Mouse (Mus musculus) liver, embryonic 13.5 days (tissue): Measurements from ENCODE around the gene Cd86. TPM values are rescaled to one million over a fixed set of nuclear protein-coding genes. Genes with fewer than 3 reads are reported as not detected.
A peak's percentile ranks its signal among the peaks of the same experiment; 100 is the strongest.

Experiments used
- ATAC-seq: fragments of 200-750 bp; cut with Nextera tagmentation; 2 replicates; pipeline ENCODE4 v1.8.0; 2017; ENCODE audit warnings: low read depth, mild to moderate bottlenecking, moderate number of reproducible peaks, moderate library complexity
- DNase-seq: peaks from one replicate; pipeline ENCODE4 v3.0.0; 2022
- H3K27ac ChIP-seq: fragments of 300-500 bp; sonication (generic); 2 replicates; pipeline ENCODE4 v1.5.1; 2015; ENCODE audit warnings: moderate library complexity, mild to moderate bottlenecking, inconsistent platforms
- H3K27me3 ChIP-seq: fragments of 300-500 bp; sonication (generic); 2 replicates; pipeline ENCODE4 v1.6.1; 2015; ENCODE audit warnings: mild to moderate bottlenecking, inconsistent platforms
- H3K36me3 ChIP-seq: fragments of 300-500 bp; sonication (generic); 2 replicates; pipeline ENCODE4 v1.6.1; 2015; ENCODE audit warnings: mild to moderate bottlenecking, inconsistent platforms
- H3K4me1 ChIP-seq: fragments of 300-500 bp; sonication (generic); replicated peaks from 2 replicates; pipeline ENCODE4 v1.6.1; 2015; ENCODE audit warnings: inconsistent platforms
- H3K4me2 ChIP-seq: fragments of 300-500 bp; sonication (generic); 2 replicates; pipeline ENCODE4 v1.6.1; 2015; ENCODE audit warnings: inconsistent platforms, mild to moderate bottlenecking, moderate library complexity
- H3K4me3 ChIP-seq: fragments of 300-500 bp; sonication (generic); replicated peaks from 2 replicates; pipeline ENCODE4 v1.5.1; 2015; ENCODE audit warnings: mild to moderate bottlenecking, inconsistent platforms
- H3K9ac ChIP-seq: fragments of 300-500 bp; sonication (generic); 2 replicates; pipeline ENCODE4 v1.6.1; 2015; ENCODE audit warnings: mild to moderate bottlenecking, inconsistent platforms
- H3K9me3 ChIP-seq: fragments of 300-500 bp; sonication (generic); replicated peaks from 2 replicates; pipeline ENCODE4 v1.6.1; 2016; ENCODE audit warnings: inconsistent platforms
- WGBS: fragments of 180-500 bp; shearing (Covaris S2); methylation state at CpG from one replicate; pipeline ENCODE4 v1.1.7; 2015; ENCODE audit not compliant: insufficient replicate concordance; 5-methylcytosine and 5-hydroxymethylcytosine counted together
- polyA plus RNA-seq: library from polyadenylated mRNA; unstranded; fragments of >200 nt; fragmentation: Nextera tagmentation; extraction: Ambion mirVana; gene quantifications from 2 replicates; pipeline ENCODE4 v1.2.1, GENCODE M21; 2015

Gene Cd86
- polyA plus RNA-seq, 1 experiment from 2014 or later, result 5.2 TPM

DNA sequence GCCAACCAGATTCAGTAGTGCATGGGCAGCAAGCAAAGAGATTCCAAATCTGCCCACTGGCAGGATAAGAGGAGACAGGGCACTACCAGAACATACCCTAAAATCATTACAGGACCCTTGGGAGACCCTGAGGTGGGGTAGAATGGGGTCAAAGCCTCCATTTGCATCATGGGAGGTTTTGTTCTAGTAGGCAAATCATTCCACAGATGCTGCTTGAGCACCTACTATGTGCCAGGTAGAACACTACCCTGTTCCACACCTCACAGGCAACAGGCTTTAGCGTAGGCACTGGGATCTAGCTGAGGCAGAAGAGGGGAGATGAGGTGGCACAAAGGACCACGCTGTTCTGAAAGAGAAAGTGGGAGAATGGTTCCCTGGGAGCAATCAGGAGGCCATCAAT is 31.5 kb downstream of the Cd86 start:
- no peak overlapping the region for H3K27ac ChIP-seq
- H3K4me1 ChIP-seq, result no peaks in the 10 kb centered on the region
- 72% methylated on average over 2 of the region's 2 CpGs for WGBS
- no peaks in the 10 kb centered on the region for H3K36me3 ChIP-seq
- DNase-seq (no peak), ATAC-seq (no peak)
- H3K4me3 ChIP-seq, result no peak overlapping the region
- no peaks in the 10 kb centered on the region for H3K27me3 ChIP-seq
- no peak overlapping the region for H3K4me2 ChIP-seq
- no peak overlapping the region for H3K9ac ChIP-seq
- no peaks in the 10 kb centered on the region for H3K9me3 ChIP-seq

- no peak overlapping the region for H3K4me3 ChIP-seq
- H3K27ac ChIP-seq, result no peak overlapping the region
- no peak overlapping the region for H3K9ac ChIP-seq
- H3K4me2 ChIP-seq, result no peak overlapping the region
- 76% methylated on average over 8 of the region's 8 CpGs for WGBS
- H3K27me3 ChIP-seq, result no peaks in the 10 kb centered on the region
- ATAC-seq (no peak), DNase-seq (no peak)
- peaks cover 2% of the 10 kb centered on the region for H3K4me1 ChIP-seq
- H3K9me3 ChIP-seq, result no peaks in the 10 kb centered on the region
- H3K36me3 ChIP-seq, result no peaks in the 10 kb centered on the region
Observed at GRCm38 (mm10) chr16:36632229-36632628, 33.7 kb downstream of the Cd86 start.

DNA sequence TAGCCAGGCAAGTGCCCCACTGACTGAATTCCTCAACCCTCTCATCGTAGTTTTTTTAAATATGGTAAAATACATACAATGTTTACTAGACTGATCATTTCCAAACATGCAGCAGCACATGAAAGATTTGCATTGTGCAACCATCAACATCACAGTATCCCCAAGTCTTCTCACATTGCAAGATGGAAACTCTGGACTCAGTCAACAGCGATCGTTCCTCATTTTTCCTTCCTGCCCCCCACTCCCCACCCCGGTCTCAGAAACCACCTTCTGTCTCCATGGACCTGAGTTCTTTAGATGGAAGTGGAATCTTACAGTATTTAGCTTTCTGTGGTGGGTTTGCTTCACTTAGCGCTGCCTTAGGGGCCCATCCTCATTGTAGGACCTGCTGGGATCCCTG is 34.3 kb downstream of the Cd86 start:
- no peaks in the 10 kb centered on the region for H3K9me3 ChIP-seq
- peaks cover 8% of the 10 kb centered on the region for H3K4me1 ChIP-seq
- DNase-seq, result no peak
- no peak overlapping the region for H3K9ac ChIP-seq
- 64% methylated on average over 5 of the region's 5 CpGs for WGBS
- H3K4me2 ChIP-seq, result no peak overlapping the region
- no peak overlapping the region for H3K4me3 ChIP-seq
- no peaks in the 10 kb centered on the region for H3K36me3 ChIP-seq
- ATAC-seq, result no peak
- no peak overlapping the region for H3K27ac ChIP-seq
- H3K27me3 ChIP-seq, result no peaks in the 10 kb centered on the region

- H3K9ac ChIP-seq, result no peak overlapping the region
- no peak for DNase-seq
- no peak overlapping the region for H3K4me3 ChIP-seq
- H3K27me3 ChIP-seq, result no peaks in the 10 kb centered on the region
- no peak overlapping the region for H3K4me2 ChIP-seq
- 77% methylated on average over 1 of the region's 1 CpGs for WGBS
- no peak overlapping the region for H3K27ac ChIP-seq
- peaks cover 10% of the 10 kb centered on the region for H3K4me1 ChIP-seq
- H3K9me3 ChIP-seq, result no peaks in the 10 kb centered on the region
- no peaks in the 10 kb centered on the region for H3K36me3 ChIP-seq
- ATAC-seq, result no peak
Observed at GRCm38 (mm10) chr16:36627740-36628139, 38.1 kb downstream of the Cd86 start.

GRCm38 (mm10) chr16:36626567-36627197 is 39.2 kb downstream of the Cd86 start:
- no peaks in the 10 kb centered on the region for H3K9me3 ChIP-seq
- no peaks in the 10 kb centered on the region for H3K36me3 ChIP-seq
- no peak overlapping the region for H3K4me3 ChIP-seq
- DNase-seq (peak; percentile 23), ATAC-seq (peak; percentile 78)
- WGBS, result 38% methylated on average over 5 of the region's 5 CpGs
- H3K4me1 ChIP-seq, result peaks cover 10% of the 10 kb centered on the region
- H3K27ac ChIP-seq, result no peak overlapping the region
- H3K4me2 ChIP-seq, result no peak overlapping the region
- H3K9ac ChIP-seq, result no peak overlapping the region
- H3K27me3 ChIP-seq, result no peaks in the 10 kb centered on the region

DNA sequence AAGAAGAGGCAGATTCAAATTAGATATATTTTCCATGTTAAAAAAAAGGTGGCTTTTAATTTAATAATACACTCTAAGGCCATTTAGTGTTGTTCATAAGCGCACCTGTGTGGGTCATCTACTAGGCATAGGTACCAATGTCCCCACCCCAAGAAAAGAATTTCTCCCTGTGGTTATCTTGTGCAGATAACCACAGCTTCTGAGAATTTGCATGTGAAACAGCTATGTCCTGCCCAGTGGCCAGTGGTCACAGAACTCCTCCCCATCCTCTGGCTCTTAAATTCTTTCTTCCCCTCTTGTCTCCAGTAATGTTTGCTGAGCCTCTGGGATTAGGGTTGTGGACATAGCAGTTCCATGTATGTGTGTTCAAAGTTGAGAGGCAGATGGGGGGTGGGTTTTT is 40.0 kb downstream of the Cd86 start:
- no peak overlapping the region for H3K4me2 ChIP-seq
- H3K9me3 ChIP-seq, result no peaks in the 10 kb centered on the region
- DNase-seq (no peak), ATAC-seq (no peak)
- no peak overlapping the region for H3K27ac ChIP-seq
- H3K36me3 ChIP-seq, result no peaks in the 10 kb centered on the region
- peaks cover 10% of the 10 kb centered on the region for H3K4me1 ChIP-seq
- 80% methylated on average over 1 of the region's 1 CpGs for whole genome bisulfite sequencing
- H3K4me3 ChIP-seq, result no peak overlapping the region
- no peaks in the 10 kb centered on the region for H3K27me3 ChIP-seq
- no peak overlapping the region for H3K9ac ChIP-seq

- no peak overlapping the region for H3K27ac ChIP-seq
- H3K9me3 ChIP-seq, result no peaks in the 10 kb centered on the region
- no peak for ATAC-seq
- H3K27me3 ChIP-seq, result no peaks in the 10 kb centered on the region
- WGBS, result 56% methylated on average over 3 of the region's 3 CpGs
- H3K4me3 ChIP-seq, result no peak overlapping the region
- no peak for DNase-seq
- no peaks in the 10 kb centered on the region for H3K36me3 ChIP-seq
- no peak overlapping the region for H3K9ac ChIP-seq
- H3K4me1 ChIP-seq, result peaks cover 8% of the 10 kb centered on the region
- H3K4me2 ChIP-seq, result no peak overlapping the region
Observed at GRCm38 (mm10) chr16:36622320-36622719, 43.6 kb downstream of the Cd86 start.

DNA sequence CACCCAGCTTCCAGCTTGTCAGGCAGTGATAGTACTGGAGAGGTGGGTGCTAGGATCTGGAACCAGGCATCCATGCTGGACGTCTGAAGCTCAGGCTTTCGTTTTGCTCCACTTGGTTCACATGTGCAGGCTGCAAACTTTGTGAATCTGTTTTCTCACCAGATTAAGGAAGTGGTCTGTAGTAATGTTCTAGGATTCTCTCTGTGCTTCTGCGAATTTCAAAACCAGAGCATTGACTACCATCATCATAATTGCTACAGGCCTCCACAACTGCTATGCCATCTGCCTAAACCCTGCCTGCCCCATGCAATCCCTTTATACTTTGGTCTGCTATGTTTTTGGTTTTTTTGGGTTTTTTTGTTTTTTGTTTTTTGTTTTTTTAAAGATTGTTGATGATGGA is 44.8 kb downstream of the Cd86 start:
- DNase-seq, result no peak
- Histone ChIP-seq H3K27me3 (no peaks in the 10 kb centered on the region), H3K9ac (no peak overlapping the region), H3K4me1 (no peaks in the 10 kb centered on the region), H3K4me2 (no peak overlapping the region), H3K27ac (no peak overlapping the region), H3K9me3 (no peaks in the 10 kb centered on the region), H3K4me3 (no peak overlapping the region), H3K36me3 (no peaks in the 10 kb centered on the region)
- ATAC-seq, result no peak
- WGBS, result 55% methylated on average over 3 of the region's 3 CpGs

DNA sequence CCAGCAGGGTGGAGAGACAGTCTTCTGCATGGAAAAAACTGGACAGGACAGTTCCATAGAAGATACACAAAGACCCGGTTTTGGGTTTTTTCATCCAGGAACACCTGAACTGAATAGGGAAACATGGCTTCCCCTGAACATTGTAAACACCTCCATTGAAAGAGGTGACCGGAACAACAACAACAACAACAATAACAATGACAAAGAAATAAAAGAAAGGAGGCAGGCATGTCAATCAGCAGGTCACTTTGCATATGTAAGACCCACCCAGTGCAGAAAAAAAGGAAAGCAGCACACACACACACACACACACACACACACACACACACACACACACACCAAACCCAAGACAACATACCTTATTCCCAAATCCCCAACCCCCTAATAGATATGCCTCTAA is 52.2 kb downstream of the Cd86 start:
- no peaks in the 10 kb centered on the region for H3K27me3 ChIP-seq
- H3K4me2 ChIP-seq, result no peak overlapping the region
- 44% methylated on average over 2 of the region's 2 CpGs for WGBS
- no peaks in the 10 kb centered on the region for H3K9me3 ChIP-seq
- DNase-seq, result no peak
- H3K4me1 ChIP-seq, result no peaks in the 10 kb centered on the region
- no peak overlapping the region for H3K4me3 ChIP-seq
- no peak for ATAC-seq
- H3K27ac ChIP-seq, result no peak overlapping the region
- no peak overlapping the region for H3K9ac ChIP-seq
- no peaks in the 10 kb centered on the region for H3K36me3 ChIP-seq

DNA sequence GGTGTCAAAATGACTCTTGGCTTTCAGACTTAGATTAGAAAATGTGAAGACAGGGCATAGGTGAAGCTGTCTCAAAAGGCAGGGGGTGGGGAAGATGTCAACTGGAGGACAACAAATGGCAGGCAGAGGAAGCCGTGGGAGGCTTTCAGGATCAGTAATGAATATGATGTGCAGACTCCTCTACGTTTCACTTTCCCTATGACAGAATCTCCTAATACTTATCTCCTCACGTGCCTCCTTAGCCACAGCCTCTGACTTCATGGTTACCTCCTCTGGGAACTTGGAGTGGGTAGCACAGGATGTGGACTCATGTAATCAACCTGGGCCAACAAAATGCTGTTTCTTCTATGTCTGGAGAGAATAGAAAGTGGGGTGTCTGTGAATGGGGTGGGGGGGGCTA is 63.2 kb downstream of the Cd86 start:
- DNase-seq (no peak), ATAC-seq (no peak)
- Histone ChIP-seq H3K27ac (no peak overlapping the region), H3K9me3 (no peaks in the 10 kb centered on the region), H3K4me1 (no peaks in the 10 kb centered on the region), H3K36me3 (no peaks in the 10 kb centered on the region), H3K4me3 (no peak overlapping the region), H3K27me3 (no peaks in the 10 kb centered on the region), H3K4me2 (no peak overlapping the region), H3K9ac (no peak overlapping the region)
- WGBS, result 50% methylated on average over 3 of the region's 3 CpGs

GRCm38 (mm10) chr16:36598265-36598664 is 67.6 kb downstream of the Cd86 start:
- no peaks in the 10 kb centered on the region for H3K9me3 ChIP-seq
- no peak overlapping the region for H3K4me3 ChIP-seq
- no peak overlapping the region for H3K9ac ChIP-seq
- no peak overlapping the region for H3K27ac ChIP-seq
- no peaks in the 10 kb centered on the region for H3K4me1 ChIP-seq
- no peaks in the 10 kb centered on the region for H3K36me3 ChIP-seq
- 59% methylated on average over 4 of the region's 4 CpGs for WGBS
- H3K4me2 ChIP-seq, result no peak overlapping the region
- ATAC-seq (no peak), DNase-seq (no peak)
- no peaks in the 10 kb centered on the region for H3K27me3 ChIP-seq

DNA sequence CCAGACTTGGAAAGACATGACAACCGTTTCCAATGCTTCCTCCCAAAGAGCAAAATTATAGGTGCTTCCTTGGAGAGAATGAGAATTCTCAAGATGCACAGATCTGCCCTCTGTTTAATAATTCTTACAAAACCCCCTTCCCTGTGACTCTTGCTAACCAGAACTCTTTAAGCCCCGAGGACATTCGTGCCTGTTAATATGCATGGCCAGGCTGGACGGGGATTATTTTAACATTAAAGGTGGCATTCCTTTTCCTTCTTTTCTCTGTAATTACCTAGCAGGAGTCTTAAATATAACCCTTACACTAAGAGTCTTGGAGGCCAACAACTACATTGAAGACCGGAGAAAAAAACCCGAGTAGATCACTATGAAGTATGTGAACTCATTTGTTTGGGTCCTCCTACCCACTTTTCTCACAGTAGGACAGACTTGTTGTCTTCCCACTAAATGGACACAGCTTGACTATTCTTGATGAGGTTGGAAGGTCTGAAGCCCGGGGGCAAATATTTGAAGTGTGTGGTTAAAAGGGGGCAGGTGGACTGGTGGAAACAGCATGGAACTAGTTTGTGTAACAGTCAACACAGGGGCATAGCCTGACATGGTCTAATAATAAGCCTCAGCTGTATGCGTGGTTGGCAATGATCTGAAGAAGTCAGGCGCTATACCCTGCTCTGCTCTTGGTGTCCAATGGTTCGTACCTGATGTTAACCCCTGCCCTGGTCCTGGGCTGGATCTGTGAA is 69.0 kb downstream of the Cd86 start:
- H3K9ac ChIP-seq, result no peak overlapping the region
- no peaks in the 10 kb centered on the region for H3K36me3 ChIP-seq
- no peak overlapping the region for H3K4me3 ChIP-seq
- no peaks in the 10 kb centered on the region for H3K27me3 ChIP-seq
- H3K4me1 ChIP-seq, result no peaks in the 10 kb centered on the region
- H3K9me3 ChIP-seq, result no peaks in the 10 kb centered on the region
- DNase-seq (no peak), ATAC-seq (no peak)
- no peak overlapping the region for H3K27ac ChIP-seq
- 64% methylated on average over 10 of the region's 10 CpGs for WGBS
- H3K4me2 ChIP-seq, result no peak overlapping the region
